Mouse (Mus musculus): ENCODE data around the gene Tmem129.

Gene Tmem129

GRCm38 (mm10) chr5:33637606-33638350 is 20.4 kb downstream of the Tmem129 start:
- DNase-seq (ENCODE audit: low spot score in 2 of 2): no peak

- no peak for DNase-seq (ENCODE audit: low spot score in 2 of 2)
These were observed 22.9 kb downstream of the Tmem129 start for GRCm38 (mm10) chr5:33635361-33635760.

- no peak for DNase-seq (ENCODE audit: low spot score in 2 of 2)
These were observed 25.7 kb downstream of the Tmem129 start for GRCm38 (mm10) chr5:33632526-33632925.

GRCm38 (mm10) chr5:33630615-33631014 is 27.6 kb downstream of the Tmem129 start:
- no peak for DNase-seq (ENCODE audit: low spot score in 2 of 2)

GRCm38 (mm10) chr5:33630061-33630460 is 28.2 kb downstream of the Tmem129 start:
- DNase-seq (ENCODE audit: low spot score in 2 of 2): peak in 1 of 2 experiments; percentile 12

GRCm38 (mm10) chr5:33629301-33629987 is 28.8 kb downstream of the Tmem129 start, which contains the start of the genes Fam53a and Gm9903:
Gene Fam53a, minus strand, starts transcription at chr5:33629635.
Gene Gm9903, plus strand, starts transcription at chr5:33629925.
- DNase-seq (ENCODE audit: low spot score in 2 of 2): peak; percentile 99 to 100

GRCm38 (mm10) chr5:33628820-33629300 is 29.4 kb downstream of the Tmem129 start:
- peak; percentile 62 to 64 for DNase-seq (ENCODE audit: low spot score in 2 of 2)

- no peak for DNase-seq (ENCODE audit: low spot score in 2 of 2)
These were observed 30.2 kb downstream of the Tmem129 start for GRCm38 (mm10) chr5:33627968-33628367.

GRCm38 (mm10) chr5:33623766-33624165 is 34.5 kb downstream of the Tmem129 start:
- no peak for DNase-seq (ENCODE audit: low spot score in 2 of 2)

- DNase-seq (ENCODE audit: low spot score in 2 of 2): no peak
These were observed 35.5 kb downstream of the Tmem129 start for GRCm38 (mm10) chr5:33622671-33623070.

GRCm38 (mm10) chr5:33614391-33614790 is 43.8 kb downstream of the Tmem129 start:
- DNase-seq (ENCODE audit: low spot score in 2 of 2): no peak

- no peak for DNase-seq (ENCODE audit: low spot score in 2 of 2)
These were observed 46.4 kb downstream of the Tmem129 start for GRCm38 (mm10) chr5:33611795-33612194.

- DNase-seq (ENCODE audit: low spot score in 2 of 2): no peak
These were observed 49.0 kb downstream of the Tmem129 start for GRCm38 (mm10) chr5:33609226-33609625.

- no peak for DNase-seq (ENCODE audit: low spot score in 2 of 2)
These were observed 50.8 kb downstream of the Tmem129 start for GRCm38 (mm10) chr5:33607434-33607833.

- no peak for DNase-seq (ENCODE audit: low spot score in 2 of 2)
These were observed 51.6 kb downstream of the Tmem129 start for GRCm38 (mm10) chr5:33606631-33607030.

- DNase-seq (ENCODE audit: low spot score in 2 of 2): no peak
These were observed 52.9 kb downstream of the Tmem129 start for GRCm38 (mm10) chr5:33605314-33605713.

Data from natural killer cell, adult 2 months (primary cell).